Mouse (Mus musculus): ENCODE results near the gene Rhbdf2. TPM values are rescaled to one million over a fixed set of nuclear protein-coding genes. Genes with fewer than 3 reads are reported as not detected.
"Not testable (repeated sequence)": the region's sequence is repeated elsewhere in the genome, so short reads cannot be mapped to it uniquely, and the experiment has no call there.

The Rhbdf2 gene
- polyA plus RNA-seq, 1 experiment from 2014 or later, result 1.2 TPM

- no peak overlapping the region for H3K4me3 ChIP-seq (replicated peaks; ENCODE audit: low read length)
- WGBS, result 52% methylated on average over 5 of the region's 5 CpGs
- H3K9ac ChIP-seq, result no peak overlapping the region
- no peak overlapping the region for H3K27ac ChIP-seq
- no peaks in the 10 kb centered on the region for H3K27me3 ChIP-seq (ENCODE audit: control insufficient read depth, insufficient read depth, low read length)
- no peaks in the 10 kb centered on the region for H3K36me3 ChIP-seq (replicated peaks; ENCODE audit: control insufficient read depth, insufficient read depth)
- no peak overlapping the region for H3K4me2 ChIP-seq (replicated peaks)
- H3K9me3 ChIP-seq (ENCODE audit: control insufficient read depth, low read length), result no peaks in the 10 kb centered on the region
- ATAC-seq (ENCODE audit: low FRiP score) (no peak), DNase-seq (ENCODE audit: low spot score) (no peak)
- H3K4me1 ChIP-seq (replicated peaks; ENCODE audit: control insufficient read depth, insufficient read depth, low read length), result peaks cover 10% of the 10 kb centered on the region
These were observed 14.3 kb upstream of the Rhbdf2 start for GRCm38 (mm10) chr11:116641168-116641567.

- 78% methylated on average over 8 of the region's 8 CpGs for WGBS
- ATAC-seq (ENCODE audit: low FRiP score); H3K27ac ChIP-seq; H3K36me3 ChIP-seq (replicated peaks; ENCODE audit: control insufficient read depth, insufficient read depth); H3K9me3 ChIP-seq (ENCODE audit: control insufficient read depth, low read length); DNase-seq (ENCODE audit: low spot score); H3K9ac ChIP-seq; H3K4me2 ChIP-seq (replicated peaks); H3K4me3 ChIP-seq (replicated peaks; ENCODE audit: low read length); H3K4me1 ChIP-seq (replicated peaks; ENCODE audit: control insufficient read depth, insufficient read depth, low read length); H3K27me3 ChIP-seq (ENCODE audit: control insufficient read depth, insufficient read depth, low read length): not testable (repeated sequence)
These were observed 9.8 kb upstream of the Rhbdf2 start for GRCm38 (mm10) chr11:116636607-116637006.

- Histone ChIP-seq H3K9me3 (ENCODE audit: control insufficient read depth, low read length) (no peaks in the 10 kb centered on the region), H3K27me3 (ENCODE audit: control insufficient read depth, insufficient read depth, low read length) (no peaks in the 10 kb centered on the region), H3K9ac (no peak overlapping the region), H3K4me3 (replicated peaks; ENCODE audit: low read length) (no peak overlapping the region), H3K4me2 (replicated peaks) (no peak overlapping the region), H3K36me3 (replicated peaks; ENCODE audit: control insufficient read depth, insufficient read depth) (no peaks in the 10 kb centered on the region), H3K27ac (no peak overlapping the region), H3K4me1 (replicated peaks; ENCODE audit: control insufficient read depth, insufficient read depth, low read length) (no peaks in the 10 kb centered on the region)
- WGBS, result 79% methylated on average over 10 of the region's 10 CpGs
- DNase-seq (ENCODE audit: low spot score), result no peak
- ATAC-seq (ENCODE audit: low FRiP score), result no peak
These were observed 6.1 kb upstream of the Rhbdf2 start for GRCm38 (mm10) chr11:116632962-116633361.

- Histone ChIP-seq H3K9me3 (ENCODE audit: control insufficient read depth, low read length) (no peaks in the 10 kb centered on the region), H3K9ac (no peak overlapping the region), H3K4me3 (replicated peaks; ENCODE audit: low read length) (no peak overlapping the region), H3K4me1 (replicated peaks; ENCODE audit: control insufficient read depth, insufficient read depth, low read length) (no peaks in the 10 kb centered on the region), H3K27me3 (ENCODE audit: control insufficient read depth, insufficient read depth, low read length) (no peaks in the 10 kb centered on the region; the same call in 1 of the 2 replicates), H3K36me3 (replicated peaks; ENCODE audit: control insufficient read depth, insufficient read depth) (no peaks in the 10 kb centered on the region), H3K27ac (no peak overlapping the region), H3K4me2 (replicated peaks) (no peak overlapping the region)
- DNase-seq (ENCODE audit: low spot score) (no peak), ATAC-seq (ENCODE audit: low FRiP score) (no peak)
- WGBS, result 57% methylated on average over 12 of the region's 12 CpGs
These were observed 3.5 kb upstream of the Rhbdf2 start for GRCm38 (mm10) chr11:116630171-116630965.

- Histone ChIP-seq H3K27ac (no peak overlapping the region), H3K4me3 (replicated peaks; ENCODE audit: low read length) (no peak overlapping the region), H3K9ac (no peak overlapping the region), H3K27me3 (ENCODE audit: control insufficient read depth, insufficient read depth, low read length) (peaks cover 8% of the 10 kb centered on the region), H3K36me3 (replicated peaks; ENCODE audit: control insufficient read depth, insufficient read depth) (no peaks in the 10 kb centered on the region), H3K4me1 (replicated peaks; ENCODE audit: control insufficient read depth, insufficient read depth, low read length) (peaks cover under 1% of the 10 kb centered on the region; the same call in 1 of the 2 replicates), H3K4me2 (replicated peaks) (no peak overlapping the region), H3K9me3 (ENCODE audit: control insufficient read depth, low read length) (no peaks in the 10 kb centered on the region)
- DNase-seq (ENCODE audit: low spot score) (no peak), ATAC-seq (ENCODE audit: low FRiP score) (no peak)
- WGBS, result 85% methylated on average over 6 of the region's 6 CpGs
These were observed 2.7 kb upstream of the Rhbdf2 start for GRCm38 (mm10) chr11:116629472-116629871.

GRCm38 (mm10) chr11:116628712-116629111, 1.9 kb upstream of the Rhbdf2 start:
- peak; percentile 99 for DNase-seq (ENCODE audit: low spot score)
- no peak overlapping the region for H3K27ac ChIP-seq

GRCm38 (mm10) chr11:116627072-116628020, 527 bp upstream of the Rhbdf2 start:
- no peak overlapping the region for H3K9ac ChIP-seq
- H3K27me3 ChIP-seq (ENCODE audit: control insufficient read depth, insufficient read depth, low read length), result peaks cover 23% of the 10 kb centered on the region
- no peaks in the 10 kb centered on the region for H3K36me3 ChIP-seq (replicated peaks; ENCODE audit: control insufficient read depth, insufficient read depth)
- no peak overlapping the region for H3K4me2 ChIP-seq (replicated peaks)
- H3K4me1 ChIP-seq (replicated peaks; ENCODE audit: control insufficient read depth, insufficient read depth, low read length), result peaks cover 11% of the 10 kb centered on the region; the same call in 1 of the 2 replicates
- no peak overlapping the region for H3K4me3 ChIP-seq (replicated peaks; ENCODE audit: low read length)
- WGBS, result 46% methylated on average over 10 of the region's 10 CpGs
- H3K9me3 ChIP-seq (ENCODE audit: control insufficient read depth, low read length), result no peaks in the 10 kb centered on the region
- no peak for DNase-seq (ENCODE audit: low spot score)
- H3K27ac ChIP-seq, result no peak overlapping the region
- ATAC-seq (ENCODE audit: low FRiP score), result no peak

More at GRCm38 (mm10) chr11:116628712-116629111, 1.9 kb upstream of the Rhbdf2 start:
- Histone ChIP-seq H3K4me1 (replicated peaks; ENCODE audit: control insufficient read depth, insufficient read depth, low read length) (peaks cover 8% of the 10 kb centered on the region; the same call in 1 of the 2 replicates), H3K4me3 (replicated peaks; ENCODE audit: low read length) (no peak overlapping the region), H3K36me3 (replicated peaks; ENCODE audit: control insufficient read depth, insufficient read depth) (no peaks in the 10 kb centered on the region), H3K4me2 (replicated peaks) (no peak overlapping the region), H3K9ac (no peak overlapping the region), H3K9me3 (ENCODE audit: control insufficient read depth, low read length) (no peaks in the 10 kb centered on the region), H3K27me3 (ENCODE audit: control insufficient read depth, insufficient read depth, low read length) (peaks cover 15% of the 10 kb centered on the region)
- 60% methylated on average over 9 of the region's 9 CpGs for WGBS
- ATAC-seq (ENCODE audit: low FRiP score), result peak; percentile 55; the same call in 1 of the 2 replicates

GRCm38 (mm10) chr11:116625081-116626000, 1.5 kb downstream of the Rhbdf2 start:
- DNase-seq (ENCODE audit: low spot score) (no peak), ATAC-seq (ENCODE audit: low FRiP score) (no peak)
- peaks cover 25% of the 10 kb centered on the region for H3K27me3 ChIP-seq (ENCODE audit: control insufficient read depth, insufficient read depth, low read length)
- WGBS, result 76% methylated on average over 17 of the region's 17 CpGs
- no peak overlapping the region for H3K4me2 ChIP-seq (replicated peaks)
- H3K4me3 ChIP-seq (replicated peaks; ENCODE audit: low read length), result no peak overlapping the region
- no peaks in the 10 kb centered on the region for H3K36me3 ChIP-seq (replicated peaks; ENCODE audit: control insufficient read depth, insufficient read depth)
- H3K9ac ChIP-seq, result no peak overlapping the region
- no peaks in the 10 kb centered on the region for H3K9me3 ChIP-seq (ENCODE audit: control insufficient read depth, low read length)
- no peak overlapping the region for H3K27ac ChIP-seq
- peaks cover 21% of the 10 kb centered on the region for H3K4me1 ChIP-seq (replicated peaks; ENCODE audit: control insufficient read depth, insufficient read depth, low read length)
